Mouse (Mus musculus) midbrain, embryonic 12.5 days (tissue): Measurements from ENCODE around the gene Ptprb. TPM values are rescaled to one million over a fixed set of nuclear protein-coding genes. Genes with fewer than 3 reads are reported as not detected.

ENCODE experiments used
- polyA plus RNA-seq: library from polyadenylated mRNA; unstranded; fragments of >200 nt; fragmentation: Nextera tagmentation; extraction: Ambion mirVana; gene quantifications from 2 replicates; pipeline ENCODE4 v1.2.1, GENCODE M21; 2016

Ptprb gene
- polyA plus RNA-seq, 1 experiment from 2014 or later: 4.2 TPM

Other genes starting within 250 kb of the Ptprb start
- not detected in 2 replicates for gene 4933416C03Rik, start 161.6 kb upstream of the Ptprb start, polyA plus RNA-seq
- 11.8 and 13.1 TPM in 2 replicates for gene Kcnmb4, start 198.4 kb downstream of the Ptprb start, polyA plus RNA-seq